Mouse (Mus musculus): ENCODE data around the gene Atp5g1.

The Atp5g1 gene

GRCm38 (mm10) chr11:96087981-96088380 lies 12.5 kb upstream of the Atp5g1 start:
- Histone ChIP-seq H3K27me3 (ENCODE audit: control insufficient read depth, insufficient read depth, low read length, poor library complexity, severe bottlenecking) (no peaks in the 10 kb centered on the region; the same call in 1 of the 2 replicates), H3K36me3 (ENCODE audit: control insufficient read depth, insufficient read depth, low read length, poor library complexity, severe bottlenecking) (no peaks in the 10 kb centered on the region)
- no peak for DNase-seq (ENCODE audit: low read depth, low spot score)

GRCm38 (mm10) chr11:96082682-96083081 lies 7.2 kb upstream of the Atp5g1 start:
- Histone ChIP-seq H3K27me3 (ENCODE audit: control insufficient read depth, insufficient read depth, low read length, poor library complexity, severe bottlenecking) (no peaks in the 10 kb centered on the region), H3K36me3 (ENCODE audit: control insufficient read depth, insufficient read depth, low read length, poor library complexity, severe bottlenecking) (no peaks in the 10 kb centered on the region)
- no peak for DNase-seq (ENCODE audit: low read depth, low spot score)

DNA sequence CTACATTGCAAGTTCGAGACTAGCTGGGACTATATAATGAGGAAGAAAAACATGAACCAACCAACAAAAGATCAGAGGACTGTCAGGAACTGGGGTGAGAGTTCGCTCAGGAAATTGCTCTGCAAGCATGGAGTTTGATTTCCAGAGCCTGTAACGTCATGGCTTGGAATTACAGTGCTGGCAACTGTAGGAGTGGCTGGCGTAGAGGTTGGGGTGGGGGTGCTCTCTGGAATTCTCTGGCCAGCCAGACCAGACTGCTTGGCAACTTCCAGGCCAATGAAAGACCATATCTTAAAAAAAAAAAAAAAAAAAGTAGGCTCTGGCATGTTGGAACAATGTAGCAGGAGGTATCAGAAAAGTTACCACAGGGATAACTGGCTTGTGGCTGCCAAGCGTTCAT lies 5.3 kb upstream of the Atp5g1 start:
- H3K36me3 ChIP-seq (ENCODE audit: control insufficient read depth, insufficient read depth, low read length, poor library complexity, severe bottlenecking) = no peaks in the 10 kb centered on the region
- H3K27me3 ChIP-seq (ENCODE audit: control insufficient read depth, insufficient read depth, low read length, poor library complexity, severe bottlenecking) = no peaks in the 10 kb centered on the region
- no peak for DNase-seq (ENCODE audit: low read depth, low spot score)

GRCm38 (mm10) chr11:96076221-96077105 lies 993 bp upstream of the Atp5g1 start:
- no peaks in the 10 kb centered on the region for H3K27me3 ChIP-seq (ENCODE audit: control insufficient read depth, insufficient read depth, low read length, poor library complexity, severe bottlenecking)
- no peaks in the 10 kb centered on the region for H3K36me3 ChIP-seq (ENCODE audit: control insufficient read depth, insufficient read depth, low read length, poor library complexity, severe bottlenecking)
- no peak for DNase-seq (ENCODE audit: low read depth, low spot score)

- DNase-seq (ENCODE audit: low read depth, low spot score) = no peak
- no peaks in the 10 kb centered on the region for H3K27me3 ChIP-seq (ENCODE audit: control insufficient read depth, insufficient read depth, low read length, poor library complexity, severe bottlenecking)
- 0 out of 2 replicates have a peak, but pooled peaks cover 6% of the 10 kb centered on the region for H3K36me3 ChIP-seq (ENCODE audit: control insufficient read depth, insufficient read depth, low read length, poor library complexity, severe bottlenecking)
Measured at GRCm38 (mm10) chr11:96075177-96075508, 327 bp downstream of the Atp5g1 start.

DNA sequence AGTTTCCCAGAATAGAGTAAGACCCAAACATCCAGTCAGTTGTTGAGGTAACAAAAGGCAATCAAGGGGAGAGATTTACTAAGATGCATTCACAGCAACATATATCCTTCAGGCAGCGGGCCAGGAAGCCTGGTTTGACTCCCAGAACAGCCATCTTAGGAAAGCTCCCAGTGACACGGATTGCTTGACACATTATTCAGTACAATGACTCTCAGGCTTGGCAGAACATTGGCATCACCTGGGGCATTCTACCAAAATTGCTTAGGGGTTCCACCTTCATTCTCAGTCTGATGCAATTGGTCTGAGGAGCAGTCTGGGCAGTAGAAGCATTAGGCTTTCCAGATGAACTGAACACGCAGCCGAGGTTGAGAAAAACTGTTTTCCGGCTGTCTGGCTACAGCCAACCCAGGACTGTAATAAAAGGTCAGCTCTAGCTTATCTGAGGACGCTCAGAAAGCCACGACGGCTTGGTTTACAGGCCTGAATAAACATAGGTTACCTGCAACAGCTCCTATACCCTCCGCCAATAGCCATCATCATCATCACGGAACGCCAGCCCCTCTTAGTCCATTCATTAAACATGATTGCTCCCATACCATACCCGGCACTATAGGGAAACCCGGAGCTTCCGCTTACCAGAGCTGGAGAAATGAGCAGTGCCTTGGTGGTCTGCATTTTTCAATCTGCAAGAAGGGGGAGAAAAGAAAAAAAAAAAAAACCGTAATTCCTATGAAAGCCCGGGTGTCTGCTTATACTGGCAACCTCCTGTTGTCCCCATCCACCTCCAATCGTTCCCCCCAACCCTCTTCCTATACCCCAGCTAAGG lies 906 bp downstream of the Atp5g1 start:
- Histone ChIP-seq H3K36me3 (ENCODE audit: control insufficient read depth, insufficient read depth, low read length, poor library complexity, severe bottlenecking) (0 out of 2 replicates have a peak, but pooled peaks cover 8% of the 10 kb centered on the region), H3K27me3 (ENCODE audit: control insufficient read depth, insufficient read depth, low read length, poor library complexity, severe bottlenecking) (no peaks in the 10 kb centered on the region)
- DNase-seq (ENCODE audit: low read depth, low spot score) = no peak

DNA sequence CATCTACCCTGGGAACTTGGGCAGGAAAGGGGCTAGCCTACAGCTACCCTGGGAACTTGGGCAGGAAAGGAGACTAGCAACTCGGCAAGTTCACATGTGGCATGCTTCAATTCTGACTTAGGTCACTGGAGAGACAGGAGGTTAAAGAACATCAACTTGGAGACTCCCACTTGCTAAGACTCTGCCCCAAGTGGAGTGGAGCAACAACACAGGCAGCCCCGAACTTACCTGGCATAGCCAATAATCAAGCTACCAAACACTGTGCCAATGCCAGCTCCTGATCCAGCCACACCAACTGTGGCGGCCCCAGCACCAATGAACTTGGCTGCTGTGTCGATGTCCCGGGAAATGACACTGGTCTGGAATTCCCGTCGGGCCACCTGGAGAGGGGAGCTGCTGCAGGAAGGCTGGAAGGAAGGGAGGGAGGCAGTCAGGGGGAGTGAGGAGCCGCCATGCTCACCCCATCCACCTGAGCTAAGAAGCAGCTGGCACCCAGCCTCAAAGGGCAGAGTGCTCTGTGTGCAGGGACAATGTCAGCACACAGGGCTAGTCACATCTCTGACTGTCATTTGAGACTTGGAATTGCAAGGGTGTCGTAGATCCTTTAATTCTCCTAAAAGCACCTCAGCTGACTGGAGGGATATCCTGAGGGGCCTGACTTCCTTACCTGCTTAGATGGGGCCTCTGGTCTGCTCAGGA lies 2.0 kb downstream of the Atp5g1 start:
- 0 out of 2 replicates have a peak, but pooled peaks cover 8% of the 10 kb centered on the region for H3K36me3 ChIP-seq (ENCODE audit: control insufficient read depth, insufficient read depth, low read length, poor library complexity, severe bottlenecking)

GRCm38 (mm10) chr11:96071013-96071412 lies 4.5 kb downstream of the Atp5g1 start:
- DNase-seq (ENCODE audit: low read depth, low spot score) = no peak
- H3K36me3 ChIP-seq (ENCODE audit: control insufficient read depth, insufficient read depth, low read length, poor library complexity, severe bottlenecking) = 0 out of 2 replicates have a peak, but pooled peaks cover 8% of the 10 kb centered on the region
- H3K27me3 ChIP-seq (ENCODE audit: control insufficient read depth, insufficient read depth, low read length, poor library complexity, severe bottlenecking) = no peaks in the 10 kb centered on the region

More for the DNA sequence above, 2.0 kb downstream of the Atp5g1 start:
- H3K27me3 ChIP-seq (ENCODE audit: control insufficient read depth, insufficient read depth, low read length, poor library complexity, severe bottlenecking) = no peaks in the 10 kb centered on the region
- no peak for DNase-seq (ENCODE audit: low read depth, low spot score)

DNA sequence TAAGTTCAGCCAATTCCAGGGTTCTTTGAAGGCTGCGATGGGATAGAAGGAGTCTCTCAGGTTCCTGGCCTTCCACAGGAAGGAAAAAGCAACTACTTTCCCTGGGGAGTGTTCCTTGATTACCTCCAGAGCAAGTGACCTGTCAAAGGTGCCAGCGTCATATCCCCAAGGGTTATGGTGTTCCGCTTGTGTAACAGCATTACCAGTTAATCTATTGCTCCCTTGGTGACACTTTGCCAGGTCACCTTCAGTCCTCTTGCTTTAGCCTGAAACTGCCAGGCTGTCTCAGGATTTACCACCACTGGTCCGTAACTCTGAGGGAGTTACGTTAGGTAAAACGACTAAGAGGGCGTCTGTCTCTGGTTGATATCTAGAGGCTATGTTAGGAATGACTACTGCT lies 5.1 kb downstream of the Atp5g1 start:
- Histone ChIP-seq H3K36me3 (ENCODE audit: control insufficient read depth, insufficient read depth, low read length, poor library complexity, severe bottlenecking) (0 out of 2 replicates have a peak, but pooled peaks cover 8% of the 10 kb centered on the region), H3K27me3 (ENCODE audit: control insufficient read depth, insufficient read depth, low read length, poor library complexity, severe bottlenecking) (no peaks in the 10 kb centered on the region)
- DNase-seq (ENCODE audit: low read depth, low spot score) = no peak

DNA sequence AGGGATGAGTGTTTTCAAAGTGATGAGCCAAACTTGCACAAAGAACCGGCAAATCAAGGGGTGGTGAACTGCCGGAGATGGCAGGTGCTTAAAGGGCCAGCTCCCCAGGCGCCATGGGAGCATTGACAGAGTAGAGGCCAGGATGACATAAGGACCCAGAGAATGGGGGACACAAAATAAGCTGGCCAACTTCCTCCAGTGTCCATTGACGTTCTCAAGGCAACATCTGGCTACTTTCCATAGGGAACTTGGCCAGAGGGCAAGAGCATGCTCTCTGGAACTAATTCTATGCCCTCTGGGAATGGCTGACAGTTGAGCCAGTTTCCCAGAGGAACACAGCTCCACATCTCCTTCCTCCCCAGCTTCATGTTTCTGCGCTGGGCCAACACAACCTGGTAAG lies 7.2 kb downstream of the Atp5g1 start:
- no peaks in the 10 kb centered on the region for H3K27me3 ChIP-seq (ENCODE audit: control insufficient read depth, insufficient read depth, low read length, poor library complexity, severe bottlenecking)
- H3K36me3 ChIP-seq (ENCODE audit: control insufficient read depth, insufficient read depth, low read length, poor library complexity, severe bottlenecking) = 0 out of 2 replicates have a peak, but pooled peaks cover 8% of the 10 kb centered on the region
- no peak for DNase-seq (ENCODE audit: low read depth, low spot score)

GRCm38 (mm10) chr11:96065215-96065911 lies 10.1 kb downstream of the Atp5g1 start, which contains the start of gene Ube2z:
Ube2z (minus strand) TSS chr11:96065388.
- peak; percentile 96 for DNase-seq (ENCODE audit: low read depth, low spot score)
- Histone ChIP-seq H3K36me3 (ENCODE audit: control insufficient read depth, insufficient read depth, low read length, poor library complexity, severe bottlenecking) (peaks cover 7% of the 10 kb centered on the region; the same call in 1 of the 2 replicates), H3K27me3 (ENCODE audit: control insufficient read depth, insufficient read depth, low read length, poor library complexity, severe bottlenecking) (no peaks in the 10 kb centered on the region)

DNA sequence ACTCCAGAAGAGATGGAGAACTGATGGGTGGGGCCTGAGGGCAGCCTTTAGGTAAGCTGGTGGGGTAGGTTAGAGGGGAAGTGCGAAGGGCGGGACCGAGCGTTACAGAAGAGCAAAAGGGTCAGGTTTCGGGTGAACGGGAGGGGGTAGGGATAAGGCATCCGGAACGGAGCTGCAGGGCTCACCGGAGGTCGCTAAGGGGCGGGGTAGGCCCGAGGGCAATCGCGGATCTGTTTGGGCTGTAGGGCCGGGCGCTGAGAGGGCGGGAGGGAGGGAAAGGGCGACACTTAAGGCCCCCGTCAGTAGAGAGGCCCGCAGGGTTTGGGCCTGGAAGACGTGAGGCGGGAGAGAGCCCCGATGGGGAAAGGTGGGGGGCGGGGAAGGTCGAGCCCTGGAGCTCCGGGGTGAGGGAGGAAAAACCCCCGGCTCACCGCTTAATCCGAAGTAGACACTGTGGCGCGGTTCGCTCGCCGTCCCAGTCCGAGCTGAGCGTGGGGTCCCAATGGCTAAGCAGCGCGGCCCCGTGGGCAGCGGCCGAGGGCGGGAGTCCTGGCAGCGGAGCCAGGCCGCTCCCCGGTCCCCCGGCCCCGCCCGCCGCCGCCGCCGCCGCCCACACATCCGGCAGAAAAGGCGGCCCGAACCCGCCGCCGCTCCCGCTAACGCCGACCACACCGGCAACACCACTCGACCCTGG lies 10.8 kb downstream of the Atp5g1 start:
- H3K27me3 ChIP-seq (ENCODE audit: control insufficient read depth, insufficient read depth, low read length, poor library complexity, severe bottlenecking) = no peaks in the 10 kb centered on the region

GRCm38 (mm10) chr11:96058309-96058708 lies 17.2 kb downstream of the Atp5g1 start:
- no peaks in the 10 kb centered on the region for H3K27me3 ChIP-seq (ENCODE audit: control insufficient read depth, insufficient read depth, low read length, poor library complexity, severe bottlenecking)
- peaks cover 22% of the 10 kb centered on the region for H3K36me3 ChIP-seq (ENCODE audit: control insufficient read depth, insufficient read depth, low read length, poor library complexity, severe bottlenecking)
- no peak for DNase-seq (ENCODE audit: low read depth, low spot score)

More for the DNA sequence above, 10.8 kb downstream of the Atp5g1 start:
- H3K36me3 ChIP-seq (ENCODE audit: control insufficient read depth, insufficient read depth, low read length, poor library complexity, severe bottlenecking) = peaks cover 6% of the 10 kb centered on the region; the same call in 1 of the 2 replicates
- DNase-seq (ENCODE audit: low read depth, low spot score) = peak; percentile 64

All from splenic B cell, adult 2 months (primary cell).